Mouse (Mus musculus): ENCODE data around the gene Kbtbd7.

GRCm38 (mm10) chr14:79413121-79413520, 13.2 kb upstream of the Kbtbd7 start:
- TF ChIP-seq POLR2A (IDR thresholded peaks at IDR 0.05; ENCODE audit: borderline replicate concordance, extremely low read depth, insufficient read depth, insufficient read length, poor library complexity, severe bottlenecking) (no peak), CTCF (IDR thresholded peaks at IDR 0.05; ENCODE audit: borderline replicate concordance, extremely low read depth, insufficient read depth, insufficient read length) (no peak)
